Mouse (Mus musculus): ENCODE measurements around the gene B4galt1. TPM values are rescaled to one million over a fixed set of nuclear protein-coding genes. Genes with fewer than 3 reads are reported as not detected.

The B4galt1 gene
- polyA plus RNA-seq, 1 experiment from 2014 or later: 39.9 TPM

DNA sequence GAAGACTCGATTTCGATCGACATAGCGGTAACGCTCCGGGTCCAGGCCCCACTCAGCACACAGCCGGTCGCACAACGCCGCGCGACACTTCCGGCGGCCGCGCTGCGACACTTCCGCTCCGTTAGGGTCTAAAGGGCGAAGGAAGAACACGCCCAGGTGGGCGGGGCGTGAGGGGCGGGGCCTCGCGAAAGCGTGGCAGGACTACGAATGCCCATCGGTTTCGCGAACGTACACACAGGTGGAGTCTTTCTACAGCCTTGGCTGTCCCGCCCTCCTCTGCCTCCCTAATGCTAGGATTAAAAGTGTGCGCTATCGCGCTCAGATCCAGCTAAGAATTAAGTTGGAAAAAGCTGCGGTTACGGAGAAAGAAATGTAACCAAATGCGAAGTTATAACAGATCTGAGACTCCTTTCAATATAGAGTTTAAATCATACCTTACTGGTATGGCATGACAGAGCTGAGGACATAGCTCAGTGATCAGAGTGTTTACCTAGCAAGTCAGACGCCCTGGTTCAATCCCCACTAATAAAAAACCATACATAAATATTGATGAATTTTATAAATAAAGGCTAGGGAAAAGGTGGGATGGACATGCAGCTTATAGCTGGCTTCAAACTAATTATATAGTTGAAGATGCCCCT lies 95.9 kb downstream of the B4galt1 start, which contains the start of gene Smu1:
TSS of gene Smu1 (minus strand) at position 144 of the 641 bp plus-strand sequence.
- Histone ChIP-seq H3K9me3 (no peaks in the 10 kb centered on the region), H3K4me1 (peaks cover 4% of the 10 kb centered on the region), H3K4me3 (peak within 1 kb of the TSS; percentile 99), H3K9ac (peak within 1 kb of the TSS; percentile 93), H3K36me3 (peaks cover 26% of the 10 kb centered on the region), H3K27ac (peak within 1 kb of the TSS; percentile 58; the same call in 1 of the 2 replicates), H3K4me2 (peak within 1 kb of the TSS; percentile 77), H3K27me3 (peaks cover 4% of the 10 kb centered on the region; the same call in 1 of the 2 replicates)
- ATAC-seq (ENCODE audit: insufficient number of reproducible peaks, insufficient read depth, low FRiP score, low TSS enrichment, low read depth): peak; percentile 97
- under 1% methylated on average over 40 of the region's 40 CpGs for WGBS

DNA sequence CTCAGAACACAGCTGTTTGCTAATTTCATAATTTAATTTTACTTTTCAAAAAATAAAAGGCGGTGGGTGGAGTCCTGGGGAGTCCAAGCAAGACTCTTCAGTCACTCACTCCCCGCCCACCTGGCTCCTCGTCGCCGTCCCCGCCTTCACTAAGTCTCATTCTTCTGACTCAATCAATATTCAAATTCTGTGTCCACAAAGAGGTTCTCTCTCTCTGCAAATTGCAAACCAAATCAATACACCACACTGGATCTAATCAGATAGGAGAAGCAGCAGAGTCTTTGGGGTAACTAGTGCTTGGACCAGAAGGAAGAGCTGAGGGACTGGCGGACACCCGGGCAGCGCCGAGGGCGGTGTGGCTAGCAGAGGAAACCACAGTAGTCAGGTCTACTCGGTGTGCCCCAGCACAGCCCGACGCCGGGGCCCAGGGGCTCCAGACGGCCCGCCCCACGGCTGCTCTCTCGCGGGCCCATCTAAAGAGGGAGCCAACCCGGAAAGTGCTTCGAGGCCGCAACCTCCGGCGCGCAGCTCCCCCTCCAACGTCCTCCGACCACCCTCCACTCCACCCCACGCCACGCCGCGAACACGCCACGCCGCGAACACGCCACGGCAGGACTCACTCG lies 96.5 kb downstream of the B4galt1 start:
- peak; percentile 62 for ATAC-seq (ENCODE audit: insufficient number of reproducible peaks, insufficient read depth, low FRiP score, low TSS enrichment, low read depth)
- Histone ChIP-seq H3K9ac (peak overlapping the region; percentile 93), H3K4me3 (peak overlapping the region; percentile 99), H3K4me1 (peaks cover 4% of the 10 kb centered on the region), H3K4me2 (peak overlapping the region; percentile 77), H3K27ac (peak overlapping the region; percentile 58; the same call in 1 of the 2 replicates), H3K27me3 (peaks cover 4% of the 10 kb centered on the region; the same call in 1 of the 2 replicates), H3K9me3 (no peaks in the 10 kb centered on the region), H3K36me3 (peaks cover 31% of the 10 kb centered on the region)
- WGBS: under 1% methylated on average over 39 of the region's 39 CpGs

Small RNAs within 50 kb of the gene (microRNA-seq; reads per million reads assigned to microRNA genes)
- not detected for gene Gm24112
- gene Gm25931: not detected
- gene Mir5123: not detected

Other genes starting within 250 kb of the B4galt1 start
- 40.4 TPM in 2 replicates for gene Aptx, start 150.8 kb downstream of the B4galt1 start, polyA plus RNA-seq (2015; fragmentation: Nextera tagmentation; extraction: Ambion mirVana)
- 435 and 438 TPM in 2 replicates for gene Dnaja1, start 131.9 kb downstream of the B4galt1 start, polyA plus RNA-seq (2015; fragmentation: Nextera tagmentation; extraction: Ambion mirVana)
- 147 TPM in 2 replicates for gene Smu1, start 96.1 kb downstream of the B4galt1 start, polyA plus RNA-seq (2015; fragmentation: Nextera tagmentation; extraction: Ambion mirVana)
- gene Spink4, start 66.0 kb upstream of the B4galt1 start, polyA plus RNA-seq (2015; fragmentation: Nextera tagmentation; extraction: Ambion mirVana): not detected in 2 replicates
- gene Bag1, start 94.3 kb upstream of the B4galt1 start, polyA plus RNA-seq (2015; fragmentation: Nextera tagmentation; extraction: Ambion mirVana): 233 and 253 TPM in 2 replicates
- 114 and 129 TPM in 2 replicates for gene Chmp5, start 94.4 kb upstream of the B4galt1 start, polyA plus RNA-seq (2015; fragmentation: Nextera tagmentation; extraction: Ambion mirVana)
- 101 and 107 TPM in 2 replicates for gene Nfx1, start 116.9 kb upstream of the B4galt1 start, polyA plus RNA-seq (2015; fragmentation: Nextera tagmentation; extraction: Ambion mirVana)
- gene Aqp7, start 194.1 kb upstream of the B4galt1 start, polyA plus RNA-seq (2015; fragmentation: Nextera tagmentation; extraction: Ambion mirVana): 0.10 and 0.30 TPM in 2 replicates
- gene Aqp3, start 244.2 kb upstream of the B4galt1 start, polyA plus RNA-seq (2015; fragmentation: Nextera tagmentation; extraction: Ambion mirVana): 20.0 and 27.9 TPM in 2 replicates